Mouse (Mus musculus) brain, adult 2 months (tissue): ENCODE measurements at regions not wholly inside any gene's neighbourhood (a gene's known extent, or its start where the extent isn't known, plus 50 kb on each side); places are given as distances from the start of the nearest gene placed in this dataset.

Source experiments
- DNase-seq: peaks from one replicate; pipeline ENCODE4 v3.0.0; 2011; ENCODE audit warnings: low read depth, low spot score

DNA sequence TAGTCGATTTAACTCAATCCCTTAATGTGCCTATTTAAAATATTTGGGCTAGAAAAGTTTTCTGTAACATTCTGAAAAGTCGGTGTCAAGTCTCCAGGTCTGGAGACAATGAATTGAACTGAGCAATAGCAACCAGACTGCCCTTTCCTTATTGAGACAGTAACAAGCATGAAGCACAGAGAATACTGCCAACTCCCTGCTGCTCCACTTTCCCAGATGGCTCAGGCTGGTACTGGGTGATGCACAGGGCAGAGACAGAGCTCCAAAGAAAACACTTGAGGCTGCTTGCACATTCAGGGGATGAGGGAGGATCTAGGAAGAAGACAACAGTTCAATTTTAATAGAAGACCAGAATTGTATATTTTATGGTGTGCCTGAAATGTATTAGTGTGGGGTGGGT is 87.7 kb upstream of the Sorcs1 start:
- peak; percentile 68 for DNase-seq
